Mouse (Mus musculus) heart, embryonic 12.5 days (tissue): ENCODE data around the gene Klhl31. TPM values are rescaled to one million over a fixed set of nuclear protein-coding genes. Genes with fewer than 3 reads are reported as not detected.

Experiments
- ATAC-seq: fragments of 200-750 bp; cut with Nextera tagmentation; 2 replicates; pipeline ENCODE4 v1.8.0; 2017; ENCODE audit warnings: moderate TSS enrichment, moderate library complexity; ENCODE audit not compliant: insufficient number of reproducible peaks, low FRiP score
- H3K27ac ChIP-seq: fragments of 300-500 bp; sonication (generic); 2 replicates; pipeline ENCODE4 v1.5.1; 2016; ENCODE audit warnings: mild to moderate bottlenecking, moderate library complexity; ENCODE audit not compliant: poor library complexity, severe bottlenecking
- H3K27me3 ChIP-seq: fragments of 300-500 bp; sonication (generic); replicated peaks from 2 replicates; pipeline ENCODE4 v1.6.1; 2016; ENCODE audit warnings: mild to moderate bottlenecking, moderate library complexity
- H3K36me3 ChIP-seq: fragments of 300-500 bp; sonication (generic); 2 replicates; pipeline ENCODE4 v1.6.1; 2016; ENCODE audit warnings: mild to moderate bottlenecking, moderate library complexity
- H3K4me1 ChIP-seq: fragments of 300-500 bp; sonication (generic); replicated peaks from 2 replicates; pipeline ENCODE4 v1.6.1; 2016; ENCODE audit warnings: mild to moderate bottlenecking
- H3K4me2 ChIP-seq: fragments of 300-500 bp; sonication (generic); 2 replicates; pipeline ENCODE4 v1.6.1; 2016; ENCODE audit warnings: mild to moderate bottlenecking, moderate library complexity
- H3K4me3 ChIP-seq: fragments of 300-500 bp; sonication (generic); 2 replicates; pipeline ENCODE4 v1.5.1; 2016; ENCODE audit warnings: mild to moderate bottlenecking
- H3K9ac ChIP-seq: fragments of 300-500 bp; sonication (generic); 2 replicates; pipeline ENCODE4 v1.6.1; 2016; ENCODE audit warnings: mild to moderate bottlenecking, moderate library complexity
- H3K9me3 ChIP-seq: fragments of 300-500 bp; sonication (generic); replicated peaks from 2 replicates; pipeline ENCODE4 v1.6.1; 2016; ENCODE audit warnings: mild to moderate bottlenecking, moderate library complexity
- WGBS: fragments of 180-500 bp; shearing (Covaris S2); methylation state at CpG from one replicate; pipeline ENCODE4 v1.1.7; 2016; 5-methylcytosine and 5-hydroxymethylcytosine counted together
- polyA plus RNA-seq: library from polyadenylated mRNA; unstranded; fragments of >200 nt; fragmentation: Nextera tagmentation; extraction: Ambion mirVana; gene quantifications from 2 replicates; pipeline ENCODE4 v1.2.1, GENCODE M21; 2016

The Klhl31 gene
- 59.4 and 62.3 TPM in 2 replicates for polyA plus RNA-seq

GRCm38 (mm10) chr9:77636450-77636951 is at the start of gene Klhl31:
TSS of gene Klhl31 (plus strand) at chr9:77636500.
- peak within 1 kb of the TSS; percentile 75 for H3K4me2 ChIP-seq
- peak within 1 kb of the TSS; percentile 68 for H3K9ac ChIP-seq
- no peaks in the 10 kb centered on the region for H3K36me3 ChIP-seq
- WGBS, result 12% methylated on average over 10 of the region's 10 CpGs
- H3K9me3 ChIP-seq, result no peaks in the 10 kb centered on the region
- H3K4me1 ChIP-seq, result peaks cover 11% of the 10 kb centered on the region; the same call in 1 of the 2 replicates
- H3K27ac ChIP-seq, result peak within 1 kb of the TSS; percentile 97
- peak; percentile 73 for ATAC-seq
- no peaks in the 10 kb centered on the region for H3K27me3 ChIP-seq
- H3K4me3 ChIP-seq, result peak within 1 kb of the TSS; percentile 47

- H3K27me3 ChIP-seq, result no peaks in the 10 kb centered on the region
- H3K4me3 ChIP-seq, result no peak overlapping the region
- no peak overlapping the region for H3K4me2 ChIP-seq
- no peaks in the 10 kb centered on the region; the same call in 1 of the 2 replicates for H3K4me1 ChIP-seq
- H3K9me3 ChIP-seq, result no peaks in the 10 kb centered on the region
- no peak overlapping the region for H3K27ac ChIP-seq
- no peak for ATAC-seq
- H3K36me3 ChIP-seq, result no peaks in the 10 kb centered on the region
- no peak overlapping the region for H3K9ac ChIP-seq
- WGBS, result 69% methylated on average over 6 of the region's 6 CpGs
These were observed 49.3 kb upstream of the Klhl31 start for GRCm38 (mm10) chr9:77586806-77587591.

GRCm38 (mm10) chr9:77587616-77588015 is 48.7 kb upstream of the Klhl31 start:
- Histone ChIP-seq H3K27ac (no peak overlapping the region), H3K36me3 (no peaks in the 10 kb centered on the region), H3K4me1 (no peaks in the 10 kb centered on the region; the same call in 1 of the 2 replicates), H3K9me3 (no peaks in the 10 kb centered on the region), H3K27me3 (no peaks in the 10 kb centered on the region), H3K9ac (no peak overlapping the region), H3K4me2 (no peak overlapping the region), H3K4me3 (no peak overlapping the region)
- ATAC-seq, result no peak
- WGBS, result 84% methylated on average over 7 of the region's 7 CpGs

- H3K4me3 ChIP-seq, result no peak overlapping the region
- no peak for ATAC-seq
- H3K27me3 ChIP-seq, result no peaks in the 10 kb centered on the region
- no peaks in the 10 kb centered on the region for H3K9me3 ChIP-seq
- H3K27ac ChIP-seq, result no peak overlapping the region
- H3K36me3 ChIP-seq, result no peaks in the 10 kb centered on the region
- peaks cover under 1% of the 10 kb centered on the region; the same call in 1 of the 2 replicates for H3K4me1 ChIP-seq
- no peak overlapping the region for H3K4me2 ChIP-seq
- no peak overlapping the region for H3K9ac ChIP-seq
- 58% methylated on average over 2 of the region's 2 CpGs for WGBS
These were observed 46.8 kb upstream of the Klhl31 start for GRCm38 (mm10) chr9:77589496-77589895.

- H3K36me3 ChIP-seq, result no peaks in the 10 kb centered on the region
- ATAC-seq, result no peak
- H3K9ac ChIP-seq, result no peak overlapping the region
- no peaks in the 10 kb centered on the region for H3K9me3 ChIP-seq
- no peaks in the 10 kb centered on the region for H3K27me3 ChIP-seq
- no peak overlapping the region for H3K27ac ChIP-seq
- WGBS, result 59% methylated on average over 4 of the region's 4 CpGs
- H3K4me1 ChIP-seq, result peaks cover 8% of the 10 kb centered on the region
- no peak overlapping the region for H3K4me2 ChIP-seq
- no peak overlapping the region for H3K4me3 ChIP-seq
These were observed 43.9 kb upstream of the Klhl31 start for GRCm38 (mm10) chr9:77592423-77592822.

- H3K9ac ChIP-seq, result no peak overlapping the region
- peak overlapping the region; percentile 15; the same call in 1 of the 2 replicates for H3K4me2 ChIP-seq
- H3K4me1 ChIP-seq, result peaks cover 8% of the 10 kb centered on the region
- no peaks in the 10 kb centered on the region for H3K9me3 ChIP-seq
- ATAC-seq, result no peak
- H3K27ac ChIP-seq, result peak overlapping the region; percentile 19; the same call in 1 of the 2 replicates
- WGBS, result 53% methylated on average over 12 of the region's 12 CpGs
- no peaks in the 10 kb centered on the region for H3K36me3 ChIP-seq
- H3K27me3 ChIP-seq, result no peaks in the 10 kb centered on the region
- H3K4me3 ChIP-seq, result no peak overlapping the region
These were observed 41.2 kb upstream of the Klhl31 start for GRCm38 (mm10) chr9:77595006-77595626.

- Histone ChIP-seq H3K36me3 (no peaks in the 10 kb centered on the region), H3K27me3 (no peaks in the 10 kb centered on the region), H3K4me1 (peaks cover 8% of the 10 kb centered on the region), H3K4me3 (no peak overlapping the region), H3K9me3 (no peaks in the 10 kb centered on the region), H3K27ac (no peak overlapping the region), H3K9ac (no peak overlapping the region), H3K4me2 (no peak overlapping the region)
- WGBS, result 20% methylated on average over 7 of the region's 7 CpGs
- ATAC-seq, result no peak
These were observed 39.9 kb upstream of the Klhl31 start for GRCm38 (mm10) chr9:77596355-77596754.

GRCm38 (mm10) chr9:77598560-77598959 is 37.7 kb upstream of the Klhl31 start:
- peaks cover 8% of the 10 kb centered on the region for H3K4me1 ChIP-seq
- no peaks in the 10 kb centered on the region for H3K27me3 ChIP-seq
- no peaks in the 10 kb centered on the region for H3K36me3 ChIP-seq
- H3K27ac ChIP-seq, result no peak overlapping the region
- no peak for ATAC-seq
- WGBS, result 52% methylated on average over 3 of the region's 3 CpGs
- H3K9me3 ChIP-seq, result no peaks in the 10 kb centered on the region
- H3K4me3 ChIP-seq, result no peak overlapping the region
- H3K4me2 ChIP-seq, result no peak overlapping the region
- H3K9ac ChIP-seq, result no peak overlapping the region

- H3K4me2 ChIP-seq, result no peak overlapping the region
- no peak overlapping the region for H3K27ac ChIP-seq
- ATAC-seq, result no peak
- no peaks in the 10 kb centered on the region for H3K36me3 ChIP-seq
- no peaks in the 10 kb centered on the region for H3K9me3 ChIP-seq
- no peaks in the 10 kb centered on the region; the same call in 1 of the 2 replicates for H3K4me1 ChIP-seq
- no peak overlapping the region for H3K4me3 ChIP-seq
- H3K9ac ChIP-seq, result no peak overlapping the region
- 80% methylated on average over 10 of the region's 10 CpGs for WGBS
- no peaks in the 10 kb centered on the region for H3K27me3 ChIP-seq
These were observed 33.7 kb upstream of the Klhl31 start for GRCm38 (mm10) chr9:77602302-77603266.

- no peak overlapping the region for H3K27ac ChIP-seq
- H3K9me3 ChIP-seq, result no peaks in the 10 kb centered on the region
- no peak overlapping the region for H3K4me3 ChIP-seq
- ATAC-seq, result no peak
- H3K9ac ChIP-seq, result no peak overlapping the region
- no peaks in the 10 kb centered on the region for H3K36me3 ChIP-seq
- no peaks in the 10 kb centered on the region for H3K27me3 ChIP-seq
- no peak overlapping the region for H3K4me2 ChIP-seq
- no peaks in the 10 kb centered on the region; the same call in 1 of the 2 replicates for H3K4me1 ChIP-seq
- 82% methylated on average over 1 of the region's 1 CpGs for WGBS
These were observed 32.3 kb upstream of the Klhl31 start for GRCm38 (mm10) chr9:77603965-77604509.
